Mouse (Mus musculus) heart, embryonic 15.5 days (tissue): ENCODE data around the gene Arl5a. TPM values are rescaled to one million over a fixed set of nuclear protein-coding genes. Genes with fewer than 3 reads are reported as not detected.
A peak's percentile ranks its signal among the peaks of the same experiment; 100 is the strongest.

Source experiments
- ATAC-seq: fragments of 200-750 bp; cut with Nextera tagmentation; replicated peaks from 2 replicates; pipeline ENCODE4 v1.8.0; 2017; ENCODE audit warnings: low read depth, moderate TSS enrichment; ENCODE audit not compliant: insufficient number of reproducible peaks, insufficient read depth, low FRiP score
- H3K27ac ChIP-seq: fragments of 300-500 bp; sonication (generic); 2 replicates; pipeline ENCODE4 v1.5.1; 2015; ENCODE audit warnings: mild to moderate bottlenecking, inconsistent platforms
- H3K27me3 ChIP-seq: fragments of 300-500 bp; sonication (generic); 2 replicates; pipeline ENCODE4 v1.6.1; 2015; ENCODE audit warnings: inconsistent platforms
- H3K36me3 ChIP-seq: fragments of 300-500 bp; sonication (generic); 2 replicates; pipeline ENCODE4 v1.6.1; 2015; ENCODE audit warnings: mild to moderate bottlenecking, inconsistent platforms
- H3K4me1 ChIP-seq: fragments of 300-500 bp; sonication (generic); replicated peaks from 2 replicates; pipeline ENCODE4 v1.6.1; 2015; ENCODE audit warnings: inconsistent platforms
- H3K4me2 ChIP-seq: fragments of 300-500 bp; sonication (generic); 2 replicates; pipeline ENCODE4 v1.6.1; 2015; ENCODE audit warnings: inconsistent platforms, mild to moderate bottlenecking, moderate library complexity
- H3K4me3 ChIP-seq: fragments of 300-500 bp; sonication (generic); 2 replicates; pipeline ENCODE4 v1.5.1; 2015; ENCODE audit warnings: mild to moderate bottlenecking, inconsistent platforms
- H3K9ac ChIP-seq: fragments of 300-500 bp; sonication (generic); 2 replicates; pipeline ENCODE4 v1.6.1; 2015; ENCODE audit warnings: mild to moderate bottlenecking, inconsistent platforms
- H3K9me3 ChIP-seq: fragments of 300-500 bp; sonication (generic); replicated peaks from 2 replicates; pipeline ENCODE4 v1.6.1; 2016; ENCODE audit warnings: inconsistent platforms
- WGBS: fragments of 180-500 bp; shearing (Covaris S2); methylation state at CpG from one replicate; pipeline ENCODE4 v1.1.7; 2015; ENCODE audit warnings: mixed read lengths; 5-methylcytosine and 5-hydroxymethylcytosine counted together
- polyA plus RNA-seq: library from polyadenylated mRNA; unstranded; fragments of >200 nt; fragmentation: Nextera tagmentation; extraction: Ambion mirVana; gene quantifications from 2 replicates; pipeline ENCODE4 v1.2.1, GENCODE M21; 2015

Gene Arl5a
- polyA plus RNA-seq, 1 experiment from 2014 or later = 42.2 TPM

DNA sequence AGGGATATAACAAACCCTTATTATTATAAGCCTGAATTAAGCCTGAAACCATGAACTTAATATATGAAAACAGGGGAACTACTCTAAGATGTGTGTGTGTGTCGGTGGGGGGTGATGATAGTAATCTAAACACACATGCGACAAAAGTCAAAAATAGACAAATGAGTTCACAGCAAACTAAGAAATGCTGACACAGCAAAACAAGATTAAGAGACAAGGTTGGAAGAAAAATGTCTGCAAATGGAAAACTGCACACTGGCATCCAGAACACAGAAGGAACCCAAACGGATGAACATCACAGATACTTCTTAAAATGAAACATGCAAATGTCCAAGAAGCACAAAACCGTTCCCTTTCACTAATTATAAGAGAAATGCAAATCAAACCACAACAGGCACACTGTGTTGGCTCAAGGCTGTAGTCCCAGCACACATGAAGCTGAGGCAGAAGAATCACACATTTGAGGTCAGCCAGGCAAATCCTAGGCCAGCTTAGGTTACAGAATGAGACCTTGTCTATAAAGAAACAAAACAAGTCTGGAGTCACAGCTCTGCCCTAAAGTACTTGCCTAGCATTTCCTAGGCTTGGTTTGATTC lies 15.8 kb upstream of the Arl5a start:
- WGBS = 83% methylated on average over 4 of the region's 4 CpGs

DNA sequence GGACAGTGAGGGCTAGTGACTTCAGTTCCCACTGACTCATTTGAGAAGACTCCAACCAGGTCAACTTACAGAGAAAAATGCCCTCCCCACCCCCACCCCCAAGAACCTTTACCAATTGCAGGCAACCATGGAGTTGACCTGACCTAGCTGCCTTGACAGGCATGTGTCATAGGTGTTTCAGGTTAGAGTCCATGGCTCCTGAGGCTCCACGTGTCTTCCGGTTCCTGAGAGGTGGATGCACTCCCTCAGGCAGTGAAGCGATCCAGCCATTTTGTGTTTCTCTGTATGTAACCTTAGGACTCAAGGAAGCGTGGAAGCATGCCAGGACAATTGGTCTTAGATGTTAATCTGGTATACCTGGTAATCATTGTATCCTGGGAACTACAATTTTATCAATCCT lies 13.7 kb upstream of the Arl5a start:
- H3K4me1 ChIP-seq = peaks cover 32% of the 10 kb centered on the region
- 89% methylated on average over 4 of the region's 4 CpGs for WGBS
- H3K27me3 ChIP-seq = no peaks in the 10 kb centered on the region
- no peaks in the 10 kb centered on the region for H3K36me3 ChIP-seq
- peak overlapping the region; percentile 73 for H3K27ac ChIP-seq
- H3K9me3 ChIP-seq = no peaks in the 10 kb centered on the region
- H3K4me3 ChIP-seq = no peak overlapping the region
- no peak overlapping the region for H3K9ac ChIP-seq
- no peak for ATAC-seq
- H3K4me2 ChIP-seq = no peak overlapping the region

More for the DNA sequence above, 15.8 kb upstream of the Arl5a start:
- no peak overlapping the region for H3K4me2 ChIP-seq
- no peaks in the 10 kb centered on the region for H3K9me3 ChIP-seq
- H3K27me3 ChIP-seq = no peaks in the 10 kb centered on the region
- ATAC-seq = no peak
- no peak overlapping the region for H3K4me3 ChIP-seq
- H3K9ac ChIP-seq = no peak overlapping the region
- no peak overlapping the region for H3K27ac ChIP-seq
- H3K4me1 ChIP-seq = peaks cover 32% of the 10 kb centered on the region
- no peaks in the 10 kb centered on the region for H3K36me3 ChIP-seq

DNA sequence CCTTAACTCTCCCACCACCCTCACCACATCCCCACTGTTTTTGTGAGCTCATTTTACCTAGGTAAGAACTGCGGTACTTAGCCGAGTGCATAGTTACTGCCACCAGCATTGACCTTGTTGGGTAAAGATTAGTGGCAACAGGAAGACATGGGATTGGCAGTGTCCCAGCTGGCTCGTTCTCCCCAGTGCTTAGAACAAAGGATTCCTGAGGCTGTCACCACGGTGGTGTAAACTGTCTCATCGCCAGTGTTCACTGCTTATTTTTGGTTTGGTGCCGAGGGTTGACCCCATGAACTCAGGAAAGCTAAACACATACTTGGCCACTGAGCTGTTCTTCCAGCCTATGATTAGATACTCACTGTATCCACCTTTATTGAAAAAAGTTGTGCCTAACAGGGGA lies 13.3 kb upstream of the Arl5a start:
- Histone ChIP-seq H3K27ac (peak overlapping the region; percentile 73), H3K36me3 (no peaks in the 10 kb centered on the region), H3K9me3 (no peaks in the 10 kb centered on the region), H3K9ac (no peak overlapping the region), H3K4me3 (no peak overlapping the region), H3K27me3 (no peaks in the 10 kb centered on the region), H3K4me1 (peaks cover 32% of the 10 kb centered on the region), H3K4me2 (no peak overlapping the region)
- WGBS = 13% methylated on average over 6 of the region's 6 CpGs
- ATAC-seq = peak; percentile 88

DNA sequence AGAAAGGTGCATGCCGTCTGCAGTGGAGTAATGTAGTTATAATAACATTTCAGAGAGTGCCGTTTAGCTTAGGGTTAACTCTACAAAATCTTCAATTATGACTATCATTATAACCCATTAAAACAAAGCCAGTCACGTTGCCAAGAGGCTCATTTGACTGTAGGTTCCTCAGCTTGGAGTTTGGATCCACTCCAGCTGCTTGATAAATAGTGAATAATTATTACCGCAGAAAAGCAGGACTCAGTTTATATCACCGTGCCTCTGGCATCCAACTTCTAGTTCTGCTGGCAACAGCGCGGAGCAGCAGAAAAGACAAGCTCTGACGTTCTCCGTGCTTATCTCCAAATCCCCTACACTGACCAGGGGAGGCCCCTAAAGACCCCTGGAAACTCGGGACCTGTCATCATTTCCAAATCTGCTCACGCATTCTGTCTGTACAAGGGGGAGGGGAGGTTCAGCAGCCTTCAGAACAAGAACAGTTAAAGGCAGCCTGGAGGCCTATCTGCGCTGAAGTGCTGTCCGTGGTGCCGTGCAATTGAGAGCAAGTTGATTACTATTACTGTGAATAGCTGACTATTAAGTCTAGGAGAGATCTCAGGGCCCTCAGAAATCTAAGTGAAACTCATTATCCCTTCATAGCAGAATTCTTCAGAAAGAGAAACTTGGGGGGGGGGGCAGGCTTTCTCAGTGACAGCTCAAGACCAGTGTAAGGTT lies 11.4 kb upstream of the Arl5a start:
- H3K27ac ChIP-seq = peak overlapping the region; percentile 53
- H3K4me3 ChIP-seq = peak overlapping the region; percentile 18; the same call in 1 of the 2 replicates
- H3K36me3 ChIP-seq = no peaks in the 10 kb centered on the region
- peaks cover 26% of the 10 kb centered on the region for H3K4me1 ChIP-seq
- 23% methylated on average over 14 of the region's 14 CpGs for WGBS
- peak overlapping the region; percentile 52 for H3K4me2 ChIP-seq
- no peaks in the 10 kb centered on the region for H3K9me3 ChIP-seq
- H3K27me3 ChIP-seq = no peaks in the 10 kb centered on the region
- no peak overlapping the region for H3K9ac ChIP-seq
- 0 out of 2 replicates have a peak, but pooled peaks have one; percentile 18 for ATAC-seq

DNA sequence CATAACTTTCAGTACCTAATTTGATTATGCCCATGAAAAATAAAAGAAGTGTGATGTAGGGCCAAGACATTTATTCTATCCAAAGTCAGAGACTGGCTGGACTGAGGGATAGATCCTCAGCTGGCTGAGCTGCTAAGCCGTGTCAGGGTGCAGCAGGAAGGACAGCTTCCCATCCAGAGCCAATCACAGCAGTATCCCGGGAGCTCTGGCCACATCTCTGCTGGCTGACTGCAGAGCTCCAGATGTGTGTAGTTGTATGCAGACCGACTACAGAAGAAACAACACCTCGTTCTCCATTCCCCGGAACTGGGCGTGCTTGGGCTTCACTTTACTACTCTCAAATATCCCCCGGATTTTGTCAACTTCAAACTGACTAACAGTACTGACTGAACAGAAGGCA lies 8.7 kb upstream of the Arl5a start:
- no peak for ATAC-seq
- WGBS = 48% methylated on average over 7 of the region's 7 CpGs

DNA sequence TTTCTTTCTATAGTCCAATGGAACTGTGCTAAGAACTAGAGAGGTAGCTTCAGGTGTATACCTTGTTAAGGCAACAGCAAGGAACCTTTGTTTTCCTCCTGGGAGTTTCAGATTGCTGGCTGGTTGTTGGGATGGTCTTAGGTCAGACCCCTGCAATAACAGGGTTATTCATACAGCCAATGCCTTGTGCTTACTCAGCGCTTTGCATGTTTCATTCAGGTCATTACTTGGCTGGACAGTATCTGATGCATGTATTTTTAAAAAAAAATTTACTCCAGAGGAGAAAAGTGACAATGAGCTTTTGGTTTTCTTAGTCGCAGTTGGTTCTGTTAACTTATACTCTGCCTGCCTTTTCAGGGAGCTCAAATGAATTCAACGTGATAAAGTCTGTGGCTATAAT lies 2.7 kb upstream of the Arl5a start:
- Histone ChIP-seq H3K27me3 (no peaks in the 10 kb centered on the region), H3K9ac (no peak overlapping the region), H3K27ac (no peak overlapping the region), H3K4me2 (no peak overlapping the region), H3K36me3 (no peaks in the 10 kb centered on the region), H3K9me3 (no peaks in the 10 kb centered on the region), H3K4me3 (no peak overlapping the region), H3K4me1 (peaks cover 5% of the 10 kb centered on the region)
- ATAC-seq = no peak
- 66% methylated on average over 3 of the region's 3 CpGs for WGBS

More for the DNA sequence above, 8.7 kb upstream of the Arl5a start:
- H3K27me3 ChIP-seq = no peaks in the 10 kb centered on the region
- H3K36me3 ChIP-seq = no peaks in the 10 kb centered on the region
- H3K4me2 ChIP-seq = no peak overlapping the region
- no peak overlapping the region for H3K4me3 ChIP-seq
- H3K27ac ChIP-seq = no peak overlapping the region
- H3K9me3 ChIP-seq = no peaks in the 10 kb centered on the region
- peaks cover 20% of the 10 kb centered on the region for H3K4me1 ChIP-seq
- no peak overlapping the region for H3K9ac ChIP-seq

DNA sequence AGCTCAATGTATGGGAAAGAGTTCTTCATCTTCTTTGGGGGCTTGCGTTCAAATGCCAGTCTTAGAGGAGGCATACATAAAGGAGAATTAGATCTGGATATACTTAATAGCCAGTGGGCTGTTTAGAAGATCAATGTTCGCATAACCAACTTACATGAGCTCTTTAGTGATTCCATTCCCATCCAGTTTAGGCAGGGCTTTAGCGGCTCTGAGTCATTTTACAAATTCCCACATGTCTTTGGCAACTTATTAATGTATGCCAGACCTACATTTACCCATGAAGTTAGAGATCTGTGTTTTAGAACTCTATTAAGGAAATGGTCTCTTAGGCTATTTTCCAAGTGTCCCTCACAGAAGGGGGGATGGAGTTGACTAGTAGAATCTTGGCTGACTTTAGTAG lies 1.3 kb upstream of the Arl5a start:
- Histone ChIP-seq H3K4me2 (peak overlapping the region; percentile 67; the same call in 1 of the 2 replicates), H3K9ac (no peak overlapping the region), H3K27ac (no peak overlapping the region), H3K4me1 (peaks cover 15% of the 10 kb centered on the region), H3K9me3 (no peaks in the 10 kb centered on the region), H3K4me3 (peak overlapping the region; percentile 91; the same call in 1 of the 2 replicates), H3K36me3 (no peaks in the 10 kb centered on the region), H3K27me3 (no peaks in the 10 kb centered on the region)
- 90% methylated on average over 3 of the region's 3 CpGs for WGBS
- no peak for ATAC-seq

DNA sequence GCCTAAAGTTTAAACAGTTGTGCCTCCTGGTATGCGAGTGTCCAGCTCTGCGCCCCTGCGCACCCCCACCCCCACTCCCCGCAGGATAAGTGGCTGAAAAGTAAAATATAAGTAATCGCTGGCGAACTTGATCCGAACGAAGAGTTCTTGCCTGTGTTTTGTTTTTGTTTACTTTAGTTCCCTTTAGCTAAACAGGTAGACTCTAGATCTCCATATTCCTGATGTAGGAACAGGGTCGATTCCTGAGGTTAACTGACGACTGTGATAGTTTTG lies 758 bp upstream of the Arl5a start:
- ATAC-seq = no peak
- no peaks in the 10 kb centered on the region for H3K36me3 ChIP-seq
- 21% methylated on average over 10 of the region's 10 CpGs for WGBS

DNA sequence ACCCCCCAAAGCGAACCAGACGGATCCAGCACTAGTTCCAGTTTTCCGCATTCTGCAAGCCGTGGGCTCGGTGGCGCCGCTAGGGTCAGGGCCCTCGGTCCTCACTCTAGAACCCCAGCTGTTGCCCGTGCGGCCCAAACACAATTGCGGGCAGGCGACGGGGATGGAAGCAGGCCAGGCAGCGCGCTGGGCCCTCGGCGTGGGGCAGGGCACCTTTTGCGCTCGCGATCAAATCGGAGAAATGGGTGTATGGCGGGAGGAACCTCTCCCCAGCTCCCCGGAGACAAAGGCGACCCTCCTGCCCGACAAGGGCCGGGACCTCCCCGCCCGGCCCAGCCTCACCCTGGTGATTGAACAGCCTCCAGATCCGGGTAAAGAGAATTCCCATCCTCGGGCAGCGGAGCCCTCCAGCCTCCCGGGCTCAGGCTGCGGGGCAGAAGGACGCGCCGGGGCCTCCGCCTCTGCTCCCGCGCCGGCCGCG lies 413 bp downstream of the Arl5a start:
- Histone ChIP-seq H3K9ac (peak overlapping the region; percentile 85), H3K4me1 (peaks cover 28% of the 10 kb centered on the region), H3K27ac (peak overlapping the region; percentile 80), H3K27me3 (no peaks in the 10 kb centered on the region), H3K36me3 (no peaks in the 10 kb centered on the region), H3K4me3 (peak overlapping the region; percentile 91), H3K4me2 (peak overlapping the region; percentile 57), H3K9me3 (no peaks in the 10 kb centered on the region)
- peak; percentile 68 for ATAC-seq
- WGBS = under 1% methylated on average over 34 of the region's 42 CpGs

More for the DNA sequence above, 758 bp upstream of the Arl5a start:
- peak overlapping the region; percentile 91 for H3K4me3 ChIP-seq
- no peaks in the 10 kb centered on the region for H3K27me3 ChIP-seq
- peak overlapping the region; percentile 60 for H3K9ac ChIP-seq
- peak overlapping the region; percentile 80 for H3K27ac ChIP-seq
- peaks cover 21% of the 10 kb centered on the region for H3K4me1 ChIP-seq
- no peaks in the 10 kb centered on the region for H3K9me3 ChIP-seq
- H3K4me2 ChIP-seq = peak overlapping the region; percentile 67

DNA sequence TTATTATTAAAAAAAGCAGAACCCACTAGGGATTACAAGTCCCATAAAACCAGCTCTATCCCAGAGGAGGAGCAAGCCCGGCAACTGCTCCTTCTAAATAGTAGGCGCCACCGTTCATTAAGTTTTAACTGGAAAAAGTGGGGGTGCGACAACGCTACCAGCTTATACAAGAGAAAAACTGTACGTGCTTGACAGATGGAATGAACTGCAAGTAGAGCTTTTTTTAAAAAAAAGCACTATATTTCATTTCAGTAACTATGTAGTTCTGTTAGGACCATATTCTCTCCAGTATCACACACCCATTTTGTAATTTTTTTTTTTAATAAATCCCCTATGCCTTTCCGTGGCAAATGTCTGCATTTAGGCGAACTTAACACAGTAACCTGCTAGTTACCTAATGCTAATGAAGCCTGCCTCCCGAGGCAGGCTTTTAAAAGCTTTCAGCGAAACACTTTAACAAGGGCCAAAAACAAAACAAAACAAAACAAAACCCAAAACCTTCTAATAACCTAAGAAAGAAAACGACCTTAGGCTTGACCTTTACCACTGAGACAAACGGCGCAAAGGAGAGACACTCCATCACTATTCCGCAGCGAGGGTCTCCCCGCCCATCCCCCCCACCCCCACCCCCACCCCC lies 972 bp downstream of the Arl5a start:
- no peaks in the 10 kb centered on the region for H3K36me3 ChIP-seq
- H3K4me3 ChIP-seq = peak overlapping the region; percentile 91
- ATAC-seq = no peak
- peak overlapping the region; percentile 57 for H3K4me2 ChIP-seq
- no peaks in the 10 kb centered on the region for H3K9me3 ChIP-seq
- 2% methylated on average over 16 of the region's 16 CpGs for WGBS
- H3K27me3 ChIP-seq = no peaks in the 10 kb centered on the region
- peaks cover 34% of the 10 kb centered on the region for H3K4me1 ChIP-seq
- H3K27ac ChIP-seq = peak overlapping the region; percentile 80
- H3K9ac ChIP-seq = peak overlapping the region; percentile 85

DNA sequence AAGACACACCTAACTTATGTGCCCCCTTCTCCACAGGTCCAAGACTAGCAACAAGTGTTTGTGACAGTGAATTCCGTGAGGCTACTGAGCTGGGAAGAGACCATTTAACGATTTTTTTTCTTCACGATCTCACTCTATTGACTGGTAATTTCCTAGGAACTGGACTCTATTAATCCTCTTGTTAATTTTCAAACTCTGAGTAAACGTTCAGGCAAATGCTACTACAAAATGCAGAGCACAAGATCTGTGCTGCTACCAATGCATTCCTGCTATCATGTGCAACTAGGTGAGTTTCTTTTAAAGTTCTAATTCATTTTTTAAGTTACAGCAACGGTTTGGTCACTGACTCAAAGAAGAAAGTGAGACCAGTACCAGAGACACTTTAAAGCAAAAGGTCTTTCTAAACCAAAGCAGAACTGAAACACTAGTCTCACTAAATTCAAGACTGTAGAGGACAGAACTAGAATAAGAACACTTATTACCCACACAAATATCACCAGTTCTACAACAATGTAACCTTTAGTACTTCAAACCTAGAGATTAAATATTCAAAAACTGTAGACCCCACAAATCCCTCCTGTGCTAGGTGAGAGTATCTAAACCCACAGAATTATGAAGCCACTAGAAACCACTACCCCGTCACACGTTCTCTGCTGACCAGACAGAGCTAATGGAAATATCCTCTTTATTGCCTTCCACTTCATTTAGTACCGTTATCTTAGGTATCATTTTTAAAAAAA lies 1.7 kb downstream of the Arl5a start:
- H3K4me3 ChIP-seq = peak overlapping the region; percentile 91
- peak overlapping the region; percentile 80; the same call in 1 of the 2 replicates for H3K27ac ChIP-seq
- H3K9me3 ChIP-seq = no peaks in the 10 kb centered on the region
- no peak for ATAC-seq
- H3K27me3 ChIP-seq = no peaks in the 10 kb centered on the region
- peaks cover 37% of the 10 kb centered on the region for H3K4me1 ChIP-seq
- peak overlapping the region; percentile 57 for H3K4me2 ChIP-seq
- WGBS = 36% methylated on average over 8 of the region's 8 CpGs
- peak overlapping the region; percentile 85 for H3K9ac ChIP-seq
- no peaks in the 10 kb centered on the region for H3K36me3 ChIP-seq
